Mouse (Mus musculus) limb, embryonic 14.5 days (tissue): Measurements from ENCODE around the gene Fap. TPM values are rescaled to one million over a fixed set of nuclear protein-coding genes. Genes with fewer than 3 reads are reported as not detected.

Source experiments
- ATAC-seq: fragments of 200-750 bp; cut with Nextera tagmentation; 2 replicates; pipeline ENCODE4 v1.8.0; 2017; ENCODE audit warnings: low read depth, moderate number of reproducible peaks, moderate TSS enrichment; ENCODE audit not compliant: low FRiP score
- DNase-seq: peaks from one replicate; pipeline ENCODE4 v3.0.0-alpha.2; 2015; ENCODE audit warnings: low spot score
- H3K27ac ChIP-seq: fragments of 300-500 bp; sonication (generic); replicated peaks from 2 replicates; pipeline ENCODE4 v1.5.1; 2014; ENCODE audit warnings: low read depth, mild to moderate bottlenecking, low read length, moderate library complexity, mixed read lengths
- H3K27me3 ChIP-seq: fragments of 300-500 bp; sonication (generic); 2 replicates; pipeline ENCODE4 v1.6.1; 2014; ENCODE audit warnings: low read length, mixed read lengths; ENCODE audit not compliant: control insufficient read depth, insufficient read depth
- H3K36me3 ChIP-seq: fragments of 300-500 bp; sonication (generic); 2 replicates; pipeline ENCODE4 v1.6.1; 2014; ENCODE audit warnings: mild to moderate bottlenecking, low read length, moderate library complexity, mixed read lengths; ENCODE audit not compliant: control insufficient read depth, insufficient read depth
- H3K4me1 ChIP-seq: fragments of 300-500 bp; sonication (generic); 2 replicates; pipeline ENCODE4 v1.6.1; 2014; ENCODE audit warnings: antibody characterized with exemption, low read length, mixed read lengths; ENCODE audit not compliant: control insufficient read depth, insufficient read depth
- H3K4me2 ChIP-seq: fragments of 300-500 bp; sonication (generic); replicated peaks from 2 replicates; pipeline ENCODE4 v1.6.1; 2014; ENCODE audit warnings: low read depth, mild to moderate bottlenecking, low read length, moderate library complexity; ENCODE audit not compliant: severe bottlenecking
- H3K4me3 ChIP-seq: fragments of 300-500 bp; sonication (generic); replicated peaks from 2 replicates; pipeline ENCODE4 v1.5.1; 2014; ENCODE audit warnings: low read length
- H3K9ac ChIP-seq: fragments of 300-500 bp; sonication (generic); 2 replicates; pipeline ENCODE4 v1.6.1; 2014; ENCODE audit warnings: mild to moderate bottlenecking, low read depth, low read length, moderate library complexity; ENCODE audit not compliant: severe bottlenecking
- H3K9me3 ChIP-seq: fragments of 300-500 bp; sonication (generic); 2 replicates; pipeline ENCODE4 v1.6.1; 2016; ENCODE audit warnings: low read length; ENCODE audit not compliant: control insufficient read depth
- POLR2A ChIP-seq: fragments of 200-500 bp; IDR thresholded peaks from 2 replicates; pipeline ENCODE4 v1.8.0; 2012; ENCODE audit warnings: inconsistent platforms, mild to moderate bottlenecking, moderate library complexity, borderline replicate concordance; ENCODE audit not compliant: insufficient read depth, insufficient read length; ENCODE audit errors: extremely low read depth
- WGBS: fragments of 180-500 bp; shearing (Covaris S2); extraction: QIAGEN DNeasy Blood & Tissue Kit; methylation state at CpG from one replicate; pipeline ENCODE4 v1.1.7; 2014; 5-methylcytosine and 5-hydroxymethylcytosine counted together
- polyA plus RNA-seq, 2 experiments: library from polyadenylated mRNA; depleted of rRNA in 1 of 2; stranded (reverse) in 1 of 2; unstranded in 1 of 2; fragments of >200 nt; fragmentation: Nextera tagmentation in 1 of 2; extraction: Ambion mirVana in 1 of 2; gene quantifications; 2 replicates each; pipeline versions ENCODE4 v1.2.1 to v1.2.3; 2012 to 2014

Fap gene
- polyA plus RNA-seq, 2 experiments, result 29.9 to 31.9 TPM

DNA sequence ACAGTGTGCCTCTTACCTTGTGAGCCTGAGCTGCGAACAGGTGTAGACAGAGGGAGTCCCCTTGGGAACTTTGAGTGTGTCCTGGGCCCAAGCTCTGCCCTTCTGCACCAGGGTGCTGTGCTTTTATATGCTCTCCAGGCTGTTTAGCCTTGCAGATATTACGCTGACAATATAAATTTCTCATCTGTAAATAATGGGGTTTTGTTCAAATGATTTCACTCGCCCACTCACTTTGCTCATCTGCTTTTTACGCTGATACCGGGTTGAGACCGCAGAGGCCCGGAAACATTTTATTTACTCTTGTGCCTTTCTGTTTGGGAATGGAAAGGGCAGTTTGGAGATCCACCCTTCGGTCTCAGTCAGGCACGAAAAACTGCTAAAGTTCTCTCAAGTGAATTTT lies 90.3 kb downstream of the Fap start, which contains the start of gene Gcg:
TSS of gene Gcg (minus strand) at position 101 of the 400 bp plus-strand sequence.
- H3K27me3 ChIP-seq, result no peaks in the 10 kb centered on the region
- no peak within 1 kb of the TSS for H3K9ac ChIP-seq
- no peak for DNase-seq
- TF ChIP-seq POLR2A, result no peak
- no peak within 1 kb of the TSS for H3K4me3 ChIP-seq
- no peak within 1 kb of the TSS for H3K4me2 ChIP-seq
- ATAC-seq, result no peak
- WGBS, result 88% methylated on average over 9 of the region's 9 CpGs
- no peaks in the 10 kb centered on the region for H3K4me1 ChIP-seq
- no peak within 1 kb of the TSS for H3K27ac ChIP-seq
- H3K36me3 ChIP-seq, result no peaks in the 10 kb centered on the region
- no peaks in the 10 kb centered on the region for H3K9me3 ChIP-seq

DNA sequence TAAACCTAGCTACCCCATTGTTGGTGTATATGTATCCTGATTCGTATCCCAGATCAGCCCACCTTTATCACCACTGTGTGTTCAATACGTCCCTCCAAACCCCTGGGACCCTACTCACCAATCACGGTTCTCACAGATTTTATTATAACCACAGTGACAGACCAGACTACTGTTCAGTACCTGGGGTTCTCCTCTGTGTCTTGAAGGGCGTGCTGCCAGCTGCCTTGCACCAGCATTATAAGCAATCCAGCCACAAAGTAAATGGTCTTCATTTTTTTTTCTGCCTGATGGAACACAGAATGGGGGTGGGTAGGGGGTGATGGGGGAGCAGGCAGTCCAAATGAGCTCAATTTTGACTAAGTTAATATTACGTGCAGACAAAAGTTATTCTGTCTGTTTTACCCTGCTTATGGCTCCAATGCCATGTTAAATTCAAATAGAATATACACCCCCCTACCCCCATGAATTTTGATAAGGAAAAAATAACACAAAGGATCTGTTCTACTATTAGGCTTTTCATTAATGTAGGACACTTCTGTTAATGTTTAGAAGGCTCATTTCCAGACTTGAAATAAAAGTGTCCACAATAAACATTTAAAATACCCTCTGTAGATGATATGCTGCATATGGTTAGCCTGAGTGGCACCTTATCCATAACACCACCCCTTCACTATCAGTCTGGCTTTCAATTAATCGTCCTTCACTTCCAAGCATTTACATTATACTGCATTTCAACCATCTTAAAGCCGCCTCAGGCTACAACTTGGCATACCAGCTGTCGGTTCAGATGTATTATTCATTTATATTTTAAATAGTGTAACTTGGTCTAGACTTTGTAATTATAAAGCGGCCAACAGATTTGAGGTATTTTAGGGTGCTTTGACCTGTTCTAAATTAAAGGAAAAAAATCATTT lies 93.3 kb downstream of the Fap start:
- Histone ChIP-seq H3K27me3 (no peaks in the 10 kb centered on the region), H3K36me3 (no peaks in the 10 kb centered on the region), H3K4me2 (no peak overlapping the region), H3K9me3 (no peaks in the 10 kb centered on the region), H3K4me3 (no peak overlapping the region), H3K27ac (no peak overlapping the region), H3K9ac (no peak overlapping the region), H3K4me1 (no peaks in the 10 kb centered on the region)
- no peak for ATAC-seq
- WGBS, result 55% methylated on average over 9 of the region's 9 CpGs
- DNase-seq, result no peak
- no peak for TF ChIP-seq POLR2A

DNA sequence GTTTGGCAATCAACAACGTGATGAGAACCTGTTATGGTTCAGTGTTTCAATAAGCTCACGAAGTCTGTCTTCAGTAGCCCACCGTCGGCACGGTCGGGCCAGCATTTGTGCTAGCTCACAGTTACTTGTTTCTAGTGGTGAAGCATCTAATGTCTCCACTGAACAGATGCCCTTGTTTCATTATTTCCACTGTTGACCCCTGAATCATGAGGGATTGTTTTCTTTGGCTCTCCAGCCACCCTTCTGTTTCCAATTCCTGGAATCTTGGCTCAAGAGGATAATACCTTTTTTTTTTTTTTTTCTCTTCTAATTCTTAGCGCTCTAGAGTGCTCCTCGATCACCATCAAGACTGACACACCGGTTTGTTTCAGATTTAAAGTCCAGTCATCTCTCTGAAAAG lies 104.3 kb downstream of the Fap start:
- 89% methylated on average over 9 of the region's 9 CpGs for WGBS
- Histone ChIP-seq H3K4me3 (no peak overlapping the region), H3K9ac (no peak overlapping the region), H3K4me2 (no peak overlapping the region), H3K4me1 (no peaks in the 10 kb centered on the region), H3K9me3 (no peaks in the 10 kb centered on the region), H3K36me3 (no peaks in the 10 kb centered on the region), H3K27ac (no peak overlapping the region), H3K27me3 (no peaks in the 10 kb centered on the region)
- TF ChIP-seq POLR2A, result no peak
- ATAC-seq (no peak), DNase-seq (no peak)

GRCm38 (mm10) chr2:62463287-62463686 lies 110.6 kb downstream of the Fap start:
- DNase-seq (no peak), ATAC-seq (no peak)
- Histone ChIP-seq H3K4me3 (no peak overlapping the region), H3K36me3 (no peaks in the 10 kb centered on the region), H3K9ac (no peak overlapping the region), H3K4me1 (no peaks in the 10 kb centered on the region), H3K27me3 (no peaks in the 10 kb centered on the region), H3K4me2 (no peak overlapping the region), H3K9me3 (no peaks in the 10 kb centered on the region), H3K27ac (no peak overlapping the region)
- 90% methylated on average over 2 of the region's 2 CpGs for WGBS
- TF ChIP-seq POLR2A, result no peak

GRCm38 (mm10) chr2:62462174-62462573 lies 111.7 kb downstream of the Fap start:
- ATAC-seq (no peak), DNase-seq (no peak)
- no peaks in the 10 kb centered on the region for H3K27me3 ChIP-seq
- no peak overlapping the region for H3K9ac ChIP-seq
- no peaks in the 10 kb centered on the region for H3K4me1 ChIP-seq
- no peak overlapping the region for H3K4me2 ChIP-seq
- no peak overlapping the region for H3K4me3 ChIP-seq
- no peaks in the 10 kb centered on the region for H3K9me3 ChIP-seq
- H3K36me3 ChIP-seq, result no peaks in the 10 kb centered on the region
- TF ChIP-seq POLR2A, result no peak
- 58% methylated on average over 2 of the region's 2 CpGs for WGBS
- no peak overlapping the region for H3K27ac ChIP-seq
